Mouse (Mus musculus) frontal cortex, adult (tissue): ENCODE results near the gene Eif3k.
A peak's percentile ranks its signal among the peaks of the same experiment; 100 is the strongest.

Source experiments
- ATAC-seq: cut with Nextera tagmentation; 2 replicates; pipeline ENCODE4 v1.9.2; 2017; ENCODE audit warnings: mild to moderate bottlenecking, moderate library complexity, mixed read lengths; ENCODE audit not compliant: low TSS enrichment

Eif3k gene

GRCm38 (mm10) chr7:28959505-28960045, 22.1 kb downstream of the Eif3k start:
- ATAC-seq, result no peak

DNA sequence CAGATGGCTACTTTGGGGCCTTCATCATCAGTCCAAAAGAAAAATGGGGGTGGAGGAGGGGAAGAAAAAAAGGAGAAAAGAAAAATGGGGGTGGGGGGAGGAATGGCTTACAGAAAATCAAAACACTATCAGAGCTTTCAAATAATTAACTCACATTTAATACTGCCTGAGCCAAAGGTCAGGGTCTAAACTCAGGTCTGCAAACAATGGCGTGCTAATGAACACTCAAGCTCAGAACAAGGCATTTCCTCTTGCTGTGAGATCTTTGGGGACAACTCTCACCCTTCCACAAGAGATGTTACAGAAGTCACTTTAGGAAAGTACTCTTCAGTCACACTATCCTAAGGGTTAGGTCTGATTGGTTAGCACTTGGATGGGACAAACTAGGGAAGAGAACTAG, 22.9 kb downstream of the Eif3k start:
- no peak for ATAC-seq

DNA sequence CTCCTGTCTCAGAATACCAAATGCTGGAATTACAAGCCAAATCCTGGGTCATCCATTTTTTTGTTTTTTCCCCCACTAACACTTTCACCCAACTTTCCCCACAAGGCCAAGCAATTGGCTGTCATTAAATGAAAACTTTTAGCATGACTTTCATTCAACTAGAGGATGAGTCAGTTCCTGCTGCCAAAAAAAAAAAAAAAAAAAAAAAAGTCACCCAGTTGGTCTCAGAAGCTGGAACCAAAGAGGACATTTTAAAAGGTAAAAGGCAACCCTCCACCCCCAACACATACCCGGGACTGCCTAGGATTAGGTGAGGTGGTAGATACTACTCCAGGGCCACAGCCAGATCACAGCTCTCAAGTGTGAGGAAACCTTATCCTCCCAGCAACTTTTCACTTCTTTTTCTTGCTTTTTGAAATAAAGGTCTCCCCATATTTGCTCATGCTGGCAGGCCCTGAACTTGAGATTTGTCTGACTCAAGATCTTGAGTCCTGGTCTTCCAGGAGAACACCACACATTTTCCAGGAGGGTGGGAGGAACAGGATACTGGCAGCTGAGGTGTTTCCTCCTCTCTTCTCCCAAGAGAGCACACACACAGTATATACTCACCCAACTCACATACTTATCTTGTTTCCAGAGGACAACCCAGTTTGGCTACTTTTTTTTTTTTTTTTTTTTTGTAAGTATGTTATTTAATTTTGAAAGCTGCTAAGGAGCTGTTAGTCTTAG, 23.5 kb downstream of the Eif3k start:
- ATAC-seq, result no peak

GRCm38 (mm10) chr7:28957286-28957685, 24.4 kb downstream of the Eif3k start:
- no peak for ATAC-seq

DNA sequence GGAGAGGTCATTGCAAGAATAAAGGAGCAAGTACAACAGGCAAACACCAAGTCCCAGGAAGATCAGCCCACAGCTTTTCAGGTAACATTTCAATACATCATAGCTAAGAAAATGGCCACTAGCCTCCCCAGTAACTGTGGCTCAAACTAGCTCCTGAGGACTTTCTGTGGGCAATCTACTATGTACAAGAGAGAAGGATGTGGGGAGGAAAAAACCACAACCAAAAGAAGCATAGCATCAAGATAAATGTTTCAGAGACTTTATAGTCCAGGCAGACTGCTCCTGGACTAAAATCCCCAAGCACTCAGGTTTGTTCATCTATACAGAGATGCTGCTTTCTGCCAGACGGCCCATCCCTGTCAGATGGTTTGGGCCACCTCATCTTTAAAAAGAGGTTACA, 25.4 kb downstream of the Eif3k start:
- ATAC-seq, result no peak

DNA sequence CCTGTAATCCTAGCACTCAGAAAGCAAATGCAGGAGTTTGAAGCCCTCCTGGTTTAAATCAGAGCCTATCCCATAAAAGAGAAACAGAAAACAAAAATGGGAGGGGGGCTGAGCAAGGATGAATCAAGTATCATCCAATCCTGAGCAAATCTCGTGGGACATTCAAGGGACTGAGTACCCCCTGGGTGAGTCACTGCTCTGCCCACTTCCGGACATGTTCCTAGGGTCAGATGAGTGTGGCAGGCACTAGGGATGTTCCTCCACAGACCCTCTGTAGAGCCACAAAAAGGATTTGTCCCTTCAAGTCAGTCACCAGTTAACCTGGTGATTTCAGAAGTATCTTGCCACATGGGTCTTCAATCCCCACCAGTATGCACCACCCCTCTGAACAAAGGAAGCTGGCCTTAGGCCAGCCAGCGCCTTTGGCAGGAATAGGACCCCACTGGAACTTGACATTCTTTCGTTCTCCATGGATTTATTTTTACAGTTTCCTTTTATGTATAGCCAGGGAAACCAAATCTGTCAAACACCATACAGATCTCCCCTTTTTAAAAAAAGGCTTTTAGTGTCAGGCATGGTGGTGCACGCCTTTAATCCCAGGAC, 26.3 kb downstream of the Eif3k start:
- no peak for ATAC-seq

- ATAC-seq, result no peak
Measured at GRCm38 (mm10) chr7:28954773-28955172, 26.9 kb downstream of the Eif3k start.

DNA sequence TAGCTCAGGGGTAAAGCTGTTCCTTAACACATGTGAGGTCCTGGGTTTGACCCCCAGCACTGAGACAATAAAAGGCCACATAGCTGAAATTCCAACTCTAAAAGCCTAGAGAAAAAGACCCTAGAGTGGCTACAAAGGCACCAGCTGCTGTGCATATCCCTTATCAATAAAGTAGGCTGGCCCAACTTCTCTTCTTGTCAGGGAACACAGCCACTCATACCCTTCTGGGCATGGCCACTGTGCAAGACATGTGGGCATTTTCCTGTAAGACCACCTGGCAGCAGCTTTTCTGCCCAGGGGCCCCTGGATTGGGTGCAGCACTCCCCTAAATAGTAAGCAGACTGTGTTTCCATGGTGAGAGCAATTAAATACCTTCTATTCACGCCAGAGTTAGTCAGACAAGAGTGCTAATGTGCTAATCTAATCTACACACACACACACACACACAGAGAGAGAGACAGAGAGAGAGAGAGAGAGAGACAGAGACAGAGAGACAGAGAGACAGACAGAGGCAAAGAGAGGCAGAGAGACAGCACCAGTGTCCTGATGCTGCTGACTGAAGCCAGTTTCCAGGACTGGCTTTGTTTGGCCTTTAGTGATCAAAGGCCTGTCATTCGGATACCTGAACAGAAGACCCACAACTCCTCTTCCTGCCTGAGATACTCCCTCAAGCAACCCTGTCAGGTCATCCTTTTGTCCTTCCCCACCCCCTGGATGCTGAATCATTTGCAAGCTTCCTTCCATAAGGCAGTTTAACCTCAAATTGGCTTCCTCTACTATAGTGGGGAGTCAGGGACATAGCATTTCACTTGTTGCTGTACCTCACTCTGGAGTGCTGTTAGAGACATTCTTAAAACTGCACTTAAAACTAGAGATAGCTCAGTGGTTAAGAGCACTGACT, 27.9 kb downstream of the Eif3k start:
- no peak for ATAC-seq

- ATAC-seq, result 0 out of 2 replicates have a peak, but pooled peaks have one; percentile 15
Measured at GRCm38 (mm10) chr7:28952786-28953185, 28.9 kb downstream of the Eif3k start.

GRCm38 (mm10) chr7:28951764-28952163, 29.9 kb downstream of the Eif3k start:
- no peak for ATAC-seq

GRCm38 (mm10) chr7:28950346-28951037, 31.2 kb downstream of the Eif3k start:
- no peak for ATAC-seq

GRCm38 (mm10) chr7:28949298-28949697, 32.4 kb downstream of the Eif3k start:
- no peak for ATAC-seq

- no peak for ATAC-seq
Measured at GRCm38 (mm10) chr7:28948746-28949145, 32.9 kb downstream of the Eif3k start.

DNA sequence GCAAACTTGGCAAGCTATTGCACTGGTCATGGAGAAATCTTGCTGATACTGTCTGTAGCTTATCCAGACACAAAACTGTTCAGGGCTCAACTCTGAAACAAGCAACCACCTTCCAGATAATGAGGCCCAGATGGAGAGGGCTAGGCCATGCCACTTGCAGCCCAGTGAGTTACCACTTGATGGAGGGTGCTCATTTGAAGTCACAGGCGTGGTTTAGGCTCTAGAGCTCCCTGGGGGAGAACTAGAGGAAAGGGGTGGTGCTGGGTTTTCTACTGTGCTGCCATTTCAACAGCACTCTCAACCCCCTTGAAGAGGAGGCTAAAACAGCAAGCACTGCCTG, 35.4 kb downstream of the Eif3k start:
- ATAC-seq, result no peak

GRCm38 (mm10) chr7:28945416-28946270, 36.0 kb downstream of the Eif3k start:
- ATAC-seq, result no peak

GRCm38 (mm10) chr7:28944756-28945415, 36.8 kb downstream of the Eif3k start:
- ATAC-seq, result no peak

- peak; percentile 57; the same call in 1 of the 2 replicates for ATAC-seq
Measured at GRCm38 (mm10) chr7:28943451-28944180, 38.0 kb downstream of the Eif3k start.

GRCm38 (mm10) chr7:28941542-28941941, 40.1 kb downstream of the Eif3k start:
- no peak for ATAC-seq

GRCm38 (mm10) chr7:28941129-28941528, 40.5 kb downstream of the Eif3k start:
- no peak for ATAC-seq
